Mouse (Mus musculus) E14TG2a.4 (cell line): Measurements from ENCODE around the gene Specc1l.

Experiments used
- CTCF ChIP-seq: conservative IDR thresholded peaks from 2 replicates; pipeline ENCODE4 v1.5.1; 2014; ENCODE audit warnings: low read length
- NANOG ChIP-seq: IDR thresholded peaks from 2 replicates; pipeline ENCODE4 v1.6.1; 2014; ENCODE audit warnings: borderline replicate concordance, low read length, mixed read lengths

DNA sequence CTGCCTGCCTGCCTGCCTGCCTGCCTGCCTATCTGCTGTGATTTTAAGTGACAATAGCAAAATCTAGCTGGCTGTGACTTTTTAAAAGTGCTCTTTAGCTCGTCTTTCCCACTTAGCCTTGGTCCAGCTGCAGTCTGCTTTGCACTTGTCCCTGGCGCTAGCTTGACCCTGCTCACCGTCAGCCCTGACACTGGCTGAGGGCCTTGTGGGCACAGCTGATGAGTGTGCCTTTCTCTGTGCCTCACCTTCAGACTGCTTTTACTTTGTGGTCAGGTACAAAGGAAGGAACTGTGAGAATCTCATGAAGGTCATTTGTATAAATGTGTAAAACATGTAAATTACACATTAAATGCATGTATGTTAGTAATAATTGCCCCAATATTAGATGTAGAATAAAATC is 12.3 kb downstream of the Specc1l start:
- TF ChIP-seq CTCF (no peak), NANOG (no peak)
